Mouse (Mus musculus) adrenal gland, postnatal 25 days (tissue): ENCODE results near the gene Rln3. TPM values are rescaled to one million over a fixed set of nuclear protein-coding genes. Genes with fewer than 3 reads are reported as not detected.

Experiments
- DNase-seq: peaks from one replicate; pipeline ENCODE4 v3.0.0; 2021; ENCODE audit warnings: mixed read lengths
- microRNA-seq, 2 experiments: library from miRNA; unstranded; fragments of <30 nt; microRNA quantifications; one replicate each; pipeline ENCODE4 v1.2.0; 2021
- total RNA-seq: library from RNA; stranded (reverse); gene quantifications from 2 replicates; pipeline ENCODE4 v1.2.3, GENCODE M21; 2021

Gene Rln3
- total RNA-seq, 1 experiment from 2014 or later: not detected

- peak; percentile 94 for DNase-seq
Observed at GRCm38 (mm10) chr8:83996567-83997505, 48.0 kb downstream of the Rln3 start.

GRCm38 (mm10) chr8:83995973-83996372 is 48.8 kb downstream of the Rln3 start:
- DNase-seq: no peak

GRCm38 (mm10) chr8:83994030-83994429 is 50.8 kb downstream of the Rln3 start:
- DNase-seq: no peak

Small RNAs within 50 kb of the gene (microRNA-seq; reads per million reads assigned to microRNA genes)
- 0 to 0.36 reads per million in 2 experiments for gene Mir1199
- gene Mir709: 0 reads per million in 2 experiments
- 3.8 to 6.8 reads per million in 2 experiments for gene Mir8111

Other genes starting within 250 kb of the Rln3 start
- 73.5 and 114 TPM in 2 replicates for gene Adgrl1, start 144.9 kb downstream of the Rln3 start, total RNA-seq
- gene Gm10644, start 89.8 kb downstream of the Rln3 start, total RNA-seq: 2.1 and 3.2 TPM in 2 replicates
- 6.0 and 7.2 TPM in 2 replicates for gene Asf1b, start 89.5 kb downstream of the Rln3 start, total RNA-seq
- gene Prkaca, start 72.0 kb downstream of the Rln3 start, total RNA-seq: 284 and 302 TPM in 2 replicates
- gene Samd1, start 47.3 kb downstream of the Rln3 start, total RNA-seq: 44.8 and 49.8 TPM in 2 replicates
- gene 1700067K01Rik, start 43.5 kb downstream of the Rln3 start, total RNA-seq: 0.67 TPM in 1 of 2 replicates, not detected in the other
- gene 2210011C24Rik, start 32.8 kb downstream of the Rln3 start, total RNA-seq: not detected in 2 replicates
- gene Palm3, start 23.5 kb downstream of the Rln3 start, total RNA-seq: 0.76 and 1.4 TPM in 2 replicates
- gene Il27ra, start 2.4 kb downstream of the Rln3 start, total RNA-seq: 2.5 and 3.6 TPM in 2 replicates
- gene Gm10643, start 20.1 kb upstream of the Rln3 start, total RNA-seq: 2.8 and 3.5 TPM in 2 replicates
- gene Rfx1, start 21.8 kb upstream of the Rln3 start, total RNA-seq: 23.1 and 26.1 TPM in 2 replicates
- 21.2 and 24.5 TPM in 2 replicates for gene Dcaf15, start 59.8 kb upstream of the Rln3 start, total RNA-seq
- 0.62 and 1.0 TPM in 2 replicates for gene Podnl1, start 81.0 kb upstream of the Rln3 start, total RNA-seq
- 31.4 and 34.9 TPM in 2 replicates for gene Cc2d1a, start 102.9 kb upstream of the Rln3 start, total RNA-seq
- gene 4930432K21Rik, start 103.0 kb upstream of the Rln3 start, total RNA-seq: 0.73 and 1.4 TPM in 2 replicates
- gene Nanos3, start 140.2 kb upstream of the Rln3 start, total RNA-seq: 1.3 TPM in 1 of 2 replicates, not detected in the other
- gene Zswim4, start 192.1 kb upstream of the Rln3 start, total RNA-seq: 41.3 and 44.1 TPM in 2 replicates
- gene D8Ertd738e, start 204.7 kb upstream of the Rln3 start, total RNA-seq: 261 and 266 TPM in 2 replicates
- gene Mri1, start 212.3 kb upstream of the Rln3 start, total RNA-seq: 31.3 and 45.3 TPM in 2 replicates
- 15.0 and 24.8 TPM in 2 replicates for gene Ccdc130, start 225.4 kb upstream of the Rln3 start, total RNA-seq